Mouse (Mus musculus) right cerebral cortex, postnatal 36 days (tissue): ENCODE results near the gene Capn6.

ENCODE experiments used
- DNase-seq, 2 experiments: peaks; one replicate each; pipeline ENCODE4 v3.0.0; 2022; ENCODE audit warnings: low spot score in 2 of 2, mixed read lengths in 1 of 2

The Capn6 gene

GRCm38 (mm10) chrX:143827212-143827611 is at the start of gene Capn6:
Capn6 (minus strand) TSS chrX:143827414.
- no peak for DNase-seq

GRCm38 (mm10) chrX:143867129-143867664 is 40.0 kb upstream of the Capn6 start:
- no peak for DNase-seq

- no peak for DNase-seq
Observed at GRCm38 (mm10) chrX:143851351-143851750, 24.1 kb upstream of the Capn6 start.

GRCm38 (mm10) chrX:143849969-143850368 is 22.8 kb upstream of the Capn6 start:
- peak in 1 of 2 experiments; percentile 5 for DNase-seq

GRCm38 (mm10) chrX:143846637-143847036 is 19.4 kb upstream of the Capn6 start:
- peak in 1 of 2 experiments; percentile 3 for DNase-seq

GRCm38 (mm10) chrX:143826521-143826920 is 693 bp downstream of the Capn6 start:
- no peak for DNase-seq

- DNase-seq: no peak
Observed at GRCm38 (mm10) chrX:143818961-143819360, 8.3 kb downstream of the Capn6 start.

- no peak for DNase-seq
Observed at GRCm38 (mm10) chrX:143815948-143816347, 11.3 kb downstream of the Capn6 start.

- no peak for DNase-seq
Observed at GRCm38 (mm10) chrX:143762556-143762955, 64.7 kb downstream of the Capn6 start.
